Mouse (Mus musculus) liver, adult 2 months (tissue): ENCODE data around the gene Treml1.

Source experiments
- CTCF ChIP-seq: fragments of 200-500 bp; IDR thresholded peaks from 2 replicates; pipeline ENCODE4 v1.5.1; 2011; ENCODE audit warnings: low read depth, low read length, control low read depth
- POLR2A ChIP-seq: fragments of 200-500 bp; IDR thresholded peaks from 2 replicates; pipeline ENCODE4 v1.6.1; 2011; ENCODE audit warnings: low read length, control low read depth; ENCODE audit not compliant: insufficient read depth; ENCODE audit errors: extremely low read depth

- TF ChIP-seq CTCF (no peak), POLR2A (no peak)
Measured at GRCm38 (mm10) chr17:48416011-48416410, 56.3 kb downstream of the Treml1 start.
